Mouse (Mus musculus) urinary bladder, adult 2 months (tissue): ENCODE results near the gene Ddb1. TPM values are rescaled to one million over a fixed set of nuclear protein-coding genes. Genes with fewer than 3 reads are reported as not detected.
"Not testable (repeated sequence)": the region's sequence is repeated elsewhere in the genome, so short reads cannot be mapped to it uniquely, and the experiment has no call there.

Source experiments
- DNase-seq: peaks from one replicate; pipeline ENCODE4 v3.0.0; 2022; ENCODE audit warnings: low spot score
- polyA plus RNA-seq: library from polyadenylated mRNA; depleted of rRNA; stranded (reverse); fragments of >200 nt; gene quantifications from 2 replicates; pipeline ENCODE4 v1.2.3, GENCODE M21; 2012; rRNA removed

Ddb1 gene
- polyA plus RNA-seq, result 149 and 160 TPM in 2 replicates

GRCm38 (mm10) chr19:10605293-10605900 is at the start of gene Ddb1, which contains the start of gene Tkfc:
Gene Ddb1, plus strand, starts transcription at chr19:10605327.
Gene Tkfc, minus strand, starts transcription at chr19:10605654.
- DNase-seq, result peak; percentile 97

GRCm38 (mm10) chr19:10555624-10556510 is 49.3 kb upstream of the Ddb1 start, which contains the start of gene Tmem216:
Gene Tmem216, minus strand, starts transcription at chr19:10556238.
- peak; percentile 68 for DNase-seq

- DNase-seq, result no peak
These were observed 48.1 kb upstream of the Ddb1 start for GRCm38 (mm10) chr19:10557001-10557400.

- no peak for DNase-seq
These were observed 47.7 kb upstream of the Ddb1 start for GRCm38 (mm10) chr19:10557430-10557829.

- DNase-seq, result not testable (repeated sequence)
These were observed 47.2 kb upstream of the Ddb1 start for GRCm38 (mm10) chr19:10557837-10558375.

GRCm38 (mm10) chr19:10560108-10560507 is 45.0 kb upstream of the Ddb1 start:
- DNase-seq, result no peak

GRCm38 (mm10) chr19:10561558-10562314 is 43.4 kb upstream of the Ddb1 start:
- DNase-seq, result no peak

- no peak for DNase-seq
These were observed 42.8 kb upstream of the Ddb1 start for GRCm38 (mm10) chr19:10562351-10562750.

GRCm38 (mm10) chr19:10564278-10564677 is 40.8 kb upstream of the Ddb1 start:
- DNase-seq, result no peak

GRCm38 (mm10) chr19:10565217-10565616 is 39.9 kb upstream of the Ddb1 start:
- no peak for DNase-seq

GRCm38 (mm10) chr19:10569627-10570026 is 35.5 kb upstream of the Ddb1 start:
- no peak for DNase-seq

GRCm38 (mm10) chr19:10576690-10577561 is 28.2 kb upstream of the Ddb1 start, which contains the start of the genes Cyb561a3 and Tmem138:
Gene Cyb561a3, plus strand, starts transcription at chr19:10577172.
Gene Tmem138, minus strand, starts transcription at chr19:10577362.
- peak; percentile 85 for DNase-seq

- no peak for DNase-seq
These were observed 25.0 kb upstream of the Ddb1 start for GRCm38 (mm10) chr19:10580102-10580501.

- DNase-seq, result no peak
These were observed 24.4 kb upstream of the Ddb1 start for GRCm38 (mm10) chr19:10580761-10581160.

GRCm38 (mm10) chr19:10581984-10582383 is 23.1 kb upstream of the Ddb1 start:
- no peak for DNase-seq

- DNase-seq, result no peak
These were observed 21.5 kb upstream of the Ddb1 start for GRCm38 (mm10) chr19:10583550-10584146.

- no peak for DNase-seq
These were observed 20.0 kb upstream of the Ddb1 start for GRCm38 (mm10) chr19:10585112-10585511.

- DNase-seq, result no peak
These were observed 17.9 kb upstream of the Ddb1 start for GRCm38 (mm10) chr19:10587231-10587630.

- DNase-seq, result no peak
These were observed 15.8 kb upstream of the Ddb1 start for GRCm38 (mm10) chr19:10589127-10589857.

GRCm38 (mm10) chr19:10590301-10590700 is 14.8 kb upstream of the Ddb1 start:
- DNase-seq, result no peak
